Mouse (Mus musculus): ENCODE measurements around the gene Hdgfl3.

DNA sequence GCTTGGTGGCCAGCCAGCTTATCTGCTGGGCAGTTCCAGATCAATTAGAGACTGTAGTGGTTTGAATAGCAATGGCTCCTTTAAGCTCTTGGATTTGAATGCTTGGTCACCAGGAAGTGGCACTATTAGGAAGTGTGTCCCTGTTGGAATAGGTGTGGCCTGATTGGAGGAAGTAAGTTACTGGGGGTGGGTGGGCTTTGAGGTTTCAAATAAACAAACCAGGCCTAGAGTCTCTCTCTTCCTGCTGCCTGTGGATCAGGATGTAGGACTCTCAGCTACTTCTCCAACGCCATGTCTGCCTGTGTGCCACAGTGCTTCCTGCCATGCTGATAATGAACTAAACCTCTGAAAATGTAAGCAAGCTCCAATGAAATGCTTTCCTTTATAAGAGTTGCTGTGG lies 91.3 kb downstream of the Hdgfl3 start:
- TF ChIP-seq POLR2A (IDR thresholded peaks at IDR 0.05; ENCODE audit: low read depth, low read length) (no peak), USF1 (IDR thresholded peaks at IDR 0.05; ENCODE audit: low read depth, low read length) (no peak), POLR2AphosphoS2 (IDR thresholded peaks at IDR 0.05; ENCODE audit: low read depth, low read length) (no peak), CHD1 (IDR thresholded peaks at IDR 0.05; ENCODE audit: low read depth, low read length) (no peak), KAT2A (IDR thresholded peaks at IDR 0.05; ENCODE audit: insufficient replicate concordance, low read length) (no peak)
